Mouse (Mus musculus): ENCODE measurements at regions not wholly inside any gene's neighbourhood (a gene's known extent, or its start where the extent isn't known, plus 50 kb on each side); places are given as distances from the start of the nearest gene placed in this dataset.

DNA sequence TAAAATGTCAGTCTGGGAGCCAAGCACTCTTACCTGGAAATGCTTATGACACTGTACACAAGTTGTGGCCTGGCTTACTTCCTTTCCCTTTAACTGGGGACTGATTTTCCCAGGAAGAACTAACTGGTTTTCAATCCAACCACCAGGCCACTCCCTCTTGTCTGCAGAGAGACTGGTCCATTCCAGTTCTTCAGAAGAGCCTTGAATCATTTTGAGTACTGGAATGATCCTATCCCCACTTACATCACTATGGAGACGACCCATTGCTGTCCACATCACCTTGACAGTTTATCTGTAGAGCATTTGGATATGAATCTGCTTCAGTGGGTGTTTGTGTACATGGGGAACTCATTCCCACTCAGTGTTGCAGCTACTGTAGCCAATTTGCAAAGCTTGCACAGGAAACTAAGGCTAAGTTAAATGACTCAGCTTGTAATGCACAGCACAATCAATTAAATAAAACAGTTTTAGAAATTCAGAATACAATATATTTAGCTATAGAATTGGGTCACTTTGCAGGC lies 121.7 kb upstream of the Prep start:
- peak; percentile 0 for DNase-seq (ENCODE audit: low spot score)

DNA sequence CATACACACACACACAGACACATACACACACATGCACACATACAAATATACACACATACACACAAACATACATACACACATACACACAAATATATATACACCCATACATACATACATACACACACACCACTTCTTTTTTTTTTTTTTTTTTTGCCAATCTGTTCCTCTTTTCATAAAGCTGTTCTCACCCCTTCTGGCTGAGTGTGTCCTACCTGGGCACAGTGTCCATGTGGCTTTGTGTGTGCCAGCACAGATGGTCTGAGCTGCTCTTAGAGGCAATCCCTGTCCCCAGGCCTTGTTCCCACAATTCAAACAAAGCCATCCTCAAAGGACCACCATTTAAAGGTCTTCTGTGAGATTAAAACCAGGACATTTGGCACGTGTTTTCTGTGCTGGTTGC lies 127.6 kb upstream of the Prep start:
- DNase-seq (ENCODE audit: low spot score): no peak

DNA sequence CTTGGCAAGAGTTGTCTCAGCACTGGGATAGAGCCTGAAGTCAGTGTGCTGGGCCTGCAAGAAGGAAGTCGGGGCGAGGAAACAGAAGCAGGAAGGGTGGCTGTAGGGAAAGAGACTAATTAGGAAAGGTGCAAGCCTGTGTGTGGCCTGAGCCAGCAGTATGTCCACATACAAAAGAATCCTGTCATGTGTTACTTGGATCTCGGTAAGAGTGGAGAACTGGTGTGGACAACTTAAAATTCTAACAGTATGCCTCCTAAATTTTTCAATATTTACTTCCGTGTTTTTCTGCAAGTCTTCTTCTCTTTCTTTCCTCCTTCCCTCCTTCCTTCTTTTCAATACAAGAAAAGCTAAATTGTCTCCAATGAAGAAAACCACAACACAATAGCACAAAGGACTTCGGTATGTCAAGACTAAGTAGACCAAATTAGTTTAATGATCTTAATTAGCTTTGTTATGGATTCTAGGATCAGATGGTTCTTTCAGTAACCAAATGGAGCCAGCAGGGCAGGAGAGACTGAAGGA lies 130.0 kb upstream of the Prep start:
- DNase-seq (ENCODE audit: low spot score): no peak

DNA sequence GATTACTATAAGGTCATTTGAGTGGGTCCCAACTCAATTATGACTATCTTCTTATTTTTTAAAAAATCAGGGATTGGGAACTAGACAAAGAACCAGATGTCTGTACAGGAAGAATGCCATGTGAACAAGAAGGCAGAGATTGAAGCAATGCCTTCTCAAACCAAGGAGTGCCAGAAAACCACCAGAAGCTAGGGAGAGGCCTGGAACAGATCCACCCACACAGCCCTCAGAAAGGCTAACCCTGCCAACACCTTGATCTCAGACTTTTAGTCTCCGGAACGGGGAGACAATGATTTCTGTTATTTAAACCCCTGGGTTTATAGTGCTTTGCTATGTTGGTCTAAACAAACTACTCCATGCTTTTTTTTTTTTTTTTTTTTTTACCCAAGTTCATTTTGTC lies 136.2 kb upstream of the Prep start:
- DNase-seq (ENCODE audit: low spot score): no peak

DNA sequence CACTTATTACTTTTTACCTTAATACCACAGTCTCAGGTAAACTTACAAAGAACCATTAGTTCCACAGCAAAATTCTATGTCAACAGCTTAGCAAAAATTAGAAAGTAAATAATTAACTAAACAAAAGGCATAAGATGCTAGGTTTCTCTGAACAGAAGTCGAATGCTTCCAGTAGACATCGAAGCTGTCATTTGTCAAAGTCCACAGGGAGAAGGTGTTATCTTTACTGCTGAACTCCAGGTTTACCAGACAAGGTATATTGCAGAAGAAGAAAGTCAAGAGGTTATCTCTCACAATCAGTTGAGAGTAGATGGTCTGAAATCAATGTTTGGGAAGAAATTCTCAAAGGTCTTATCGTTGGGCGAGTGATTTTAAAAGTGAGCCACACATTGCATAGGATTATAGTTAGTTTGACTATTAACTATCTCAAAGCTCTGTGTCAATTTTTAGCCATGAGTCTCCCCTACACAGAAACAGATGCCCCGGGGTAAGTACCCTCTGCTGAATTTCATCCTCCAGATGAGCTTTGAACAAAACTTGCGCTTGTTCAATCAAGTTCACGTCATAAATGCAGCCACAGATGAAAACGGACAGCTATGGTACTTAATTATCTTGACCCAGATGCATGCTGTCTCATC lies 153.1 kb upstream of the Prep start:
- no peak for DNase-seq (ENCODE audit: low spot score)

DNA sequence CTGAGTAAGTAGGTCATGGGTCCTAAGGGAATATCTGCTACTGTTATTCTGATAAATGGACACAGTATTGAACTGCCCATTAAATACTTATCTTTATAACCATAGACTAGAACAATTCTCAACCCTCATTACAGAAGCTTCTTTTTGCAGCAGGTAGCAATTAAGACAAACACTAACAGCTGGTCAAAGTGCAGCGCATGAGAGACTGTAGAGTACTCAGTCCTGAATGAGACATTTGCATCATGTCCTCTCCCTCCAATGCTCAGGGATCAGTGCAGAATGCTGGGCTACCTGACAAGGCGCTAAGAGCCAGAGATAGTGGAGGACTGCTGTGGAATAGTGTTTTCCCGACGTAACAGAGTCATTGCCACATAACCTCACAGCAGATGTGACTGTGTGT lies 162.5 kb upstream of the Prep start:
- DNase-seq (ENCODE audit: low spot score): no peak

DNA sequence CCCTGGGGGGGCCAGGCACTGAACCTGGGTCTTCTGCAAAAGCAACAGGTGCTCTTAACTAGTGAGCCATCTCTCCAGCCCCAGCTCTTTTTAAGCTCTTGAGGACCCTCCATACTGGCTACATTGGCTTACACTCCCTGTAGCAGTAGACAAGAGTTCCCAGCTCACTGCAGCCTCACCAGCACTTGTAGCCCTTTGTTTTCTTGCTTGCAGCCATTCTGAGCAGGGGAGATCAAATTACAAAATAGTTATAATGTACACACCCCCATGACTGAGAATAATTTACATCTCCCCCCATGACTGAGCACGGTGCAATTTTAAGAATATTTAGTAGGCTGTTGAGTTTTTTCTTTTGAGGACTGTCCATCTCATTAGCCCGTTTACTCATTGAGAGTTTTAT lies 165.8 kb upstream of the Prep start:
- no peak for DNase-seq (ENCODE audit: low spot score)

DNA sequence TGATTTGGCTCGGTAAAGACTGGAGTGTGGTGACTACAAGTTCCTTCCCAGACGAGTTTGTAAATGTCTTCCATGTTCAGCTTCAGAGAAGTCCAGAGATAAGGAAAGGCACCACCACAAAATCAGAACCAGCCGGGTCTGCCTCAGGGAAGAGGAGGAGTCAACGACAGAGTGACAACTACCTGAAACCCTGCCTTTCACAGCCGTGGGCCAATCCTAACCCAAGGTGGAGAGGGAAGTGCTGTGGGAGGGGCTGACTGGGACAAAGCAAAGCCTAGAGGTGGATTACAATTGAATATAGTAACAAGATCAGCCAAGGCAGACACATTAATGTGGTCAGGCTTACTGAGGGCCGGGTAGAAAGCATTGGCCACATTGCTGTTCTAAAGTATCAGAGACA lies 174.9 kb upstream of the Prep start:
- DNase-seq (ENCODE audit: low spot score): no peak

DNA sequence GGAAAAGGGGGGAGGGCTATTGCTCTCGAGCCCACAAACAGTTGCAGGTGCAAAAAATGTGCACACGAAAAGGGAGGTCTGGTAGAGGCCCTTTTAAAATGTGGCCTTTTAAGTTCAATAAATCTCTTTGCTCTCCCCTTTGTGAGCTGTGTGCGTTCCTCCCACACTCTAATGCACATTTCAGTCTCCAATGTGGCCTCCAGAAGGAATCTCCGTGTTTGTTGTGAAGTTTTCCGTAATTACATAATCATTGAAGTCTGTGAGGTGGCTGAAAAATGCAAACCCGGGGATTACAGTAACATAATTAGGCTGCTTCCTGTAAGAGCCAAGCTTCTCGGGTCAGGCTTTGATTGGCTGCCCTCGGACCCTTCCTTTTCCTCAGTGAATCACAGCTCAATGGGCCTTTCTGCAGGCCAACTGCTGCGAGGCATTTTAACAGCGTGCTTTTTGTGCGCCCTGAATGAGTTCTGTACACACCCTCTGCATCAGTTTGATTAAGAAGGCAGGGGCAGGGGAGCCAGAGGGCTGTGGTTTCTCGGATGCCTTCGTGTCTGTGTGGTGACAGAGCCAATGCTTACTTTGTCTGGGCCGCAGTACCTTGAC lies 179.8 kb upstream of the Prep start:
- DNase-seq (ENCODE audit: low spot score): no peak

DNA sequence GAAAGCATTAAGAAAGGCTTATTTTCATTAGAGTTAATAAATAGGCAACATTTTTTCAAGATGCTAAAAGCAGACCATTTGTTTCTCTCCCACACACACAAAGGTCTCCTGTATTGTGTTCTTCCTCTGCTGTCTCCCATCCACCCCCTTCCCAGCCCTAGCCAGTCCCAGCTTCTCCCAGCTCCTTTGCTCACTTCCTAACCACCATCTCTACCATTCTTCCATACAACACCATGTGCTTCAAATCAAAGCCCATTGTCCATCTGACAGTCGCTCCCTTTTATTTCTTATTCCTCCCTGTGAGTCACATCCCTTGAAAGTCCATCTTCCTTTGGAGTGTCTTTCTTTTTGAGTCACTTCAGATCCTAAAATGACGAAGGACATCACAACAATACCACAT lies 185.0 kb upstream of the Prep start:
- no peak for DNase-seq (ENCODE audit: low spot score)

DNA sequence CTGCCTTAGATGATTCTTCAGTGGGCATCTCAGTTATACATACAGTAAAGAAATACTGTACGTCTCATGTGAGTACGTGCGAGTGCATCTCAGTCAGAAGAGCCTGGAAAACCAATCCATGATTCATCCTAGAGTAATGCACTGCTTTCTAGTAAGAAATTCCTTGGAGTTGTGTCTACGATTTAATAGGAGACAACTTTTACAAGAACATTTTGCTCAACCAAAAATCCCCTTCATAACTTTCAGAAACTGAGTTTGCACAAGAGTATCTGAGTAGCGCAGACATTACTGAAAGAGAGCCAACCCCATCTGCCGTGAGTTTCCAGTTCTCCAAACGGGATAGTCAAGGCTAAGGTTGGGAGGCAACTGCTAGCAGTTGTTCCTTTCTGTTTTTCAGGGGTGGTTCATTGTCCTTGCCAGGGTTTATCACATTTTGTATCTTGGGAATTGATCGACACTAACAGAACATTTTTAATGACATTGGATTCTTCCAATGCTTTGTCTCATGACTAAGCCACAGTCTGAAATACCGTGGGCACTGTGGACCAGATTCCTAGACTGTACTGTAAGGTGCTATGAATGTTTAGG lies 189.8 kb upstream of the Prep start:
- no peak for DNase-seq (ENCODE audit: low spot score)

DNA sequence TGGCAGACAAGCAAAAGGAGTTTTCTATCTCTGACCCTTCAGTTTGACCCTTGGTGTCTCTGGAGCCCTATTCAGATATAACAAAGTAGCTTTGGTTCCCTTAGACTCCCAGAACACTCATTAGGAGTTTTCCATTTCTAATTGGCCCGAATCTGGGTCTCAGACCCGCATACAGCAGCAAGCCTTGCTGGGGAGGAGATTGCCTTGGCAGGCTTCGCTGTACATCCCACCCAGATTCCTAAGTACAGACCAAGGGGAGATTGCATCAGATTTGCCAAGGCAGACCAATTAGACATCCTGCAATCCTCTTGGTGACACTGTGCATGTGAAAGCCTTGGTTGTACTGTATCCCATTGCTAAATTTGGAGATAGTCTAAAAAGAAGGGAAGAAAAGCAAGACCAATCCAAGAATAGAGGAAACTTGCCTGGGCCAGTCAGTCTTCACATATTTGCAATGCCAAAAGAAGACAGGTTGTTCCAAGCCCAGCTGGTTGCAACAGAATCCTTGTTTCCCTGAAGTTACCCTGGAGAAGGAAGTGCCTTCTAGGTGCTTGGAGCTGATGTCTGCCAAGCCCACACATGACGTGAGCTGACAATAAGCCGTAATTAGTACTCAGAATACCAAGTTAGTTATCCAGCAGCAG lies 193.2 kb upstream of the Prep start:
- DNase-seq (ENCODE audit: low spot score): peak; percentile 21

DNA sequence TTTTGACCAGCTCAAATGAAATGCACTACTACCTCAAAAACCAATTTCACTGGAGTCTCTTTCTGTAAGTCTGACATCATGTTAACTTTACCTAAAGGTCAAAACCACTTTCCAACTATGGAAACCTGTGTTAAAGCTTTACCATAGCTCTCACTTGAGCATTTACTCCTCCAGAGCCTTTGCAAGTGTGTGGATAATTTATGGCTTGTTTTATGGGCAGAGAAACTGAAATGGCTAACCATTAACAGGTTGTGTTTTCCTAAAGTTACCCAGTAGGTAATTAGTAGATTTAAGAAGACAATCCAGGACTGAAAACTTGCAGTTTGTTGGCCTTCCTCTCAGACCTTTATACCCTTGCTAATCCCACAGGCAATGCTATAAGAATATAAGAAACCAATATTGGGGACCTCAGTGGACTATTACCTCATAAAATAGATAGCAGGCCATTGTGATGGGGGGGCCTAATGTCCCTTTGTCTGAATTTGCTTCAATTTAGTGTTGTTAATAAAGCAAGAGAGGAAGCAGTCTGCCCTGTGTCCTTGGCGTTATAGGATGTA lies 202.7 kb upstream of the Prep start:
- DNase-seq (ENCODE audit: low spot score): no peak

DNA sequence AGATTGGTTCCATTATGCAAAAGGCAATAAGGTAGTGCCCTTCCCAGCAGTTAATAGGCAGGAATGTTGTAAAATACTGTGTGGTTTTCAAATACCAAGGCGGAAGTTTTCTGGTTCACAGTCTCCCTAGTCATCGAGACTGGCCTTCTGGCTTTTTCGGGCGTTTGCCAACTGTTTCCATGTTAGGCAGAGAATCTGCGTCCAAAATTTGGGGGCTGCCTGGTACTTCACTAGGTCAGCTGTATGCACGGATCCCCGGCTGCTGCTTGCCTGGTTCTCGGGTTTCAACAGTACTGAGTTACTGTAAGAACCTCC lies 204.7 kb upstream of the Prep start:
- DNase-seq (ENCODE audit: low spot score): no peak

DNA sequence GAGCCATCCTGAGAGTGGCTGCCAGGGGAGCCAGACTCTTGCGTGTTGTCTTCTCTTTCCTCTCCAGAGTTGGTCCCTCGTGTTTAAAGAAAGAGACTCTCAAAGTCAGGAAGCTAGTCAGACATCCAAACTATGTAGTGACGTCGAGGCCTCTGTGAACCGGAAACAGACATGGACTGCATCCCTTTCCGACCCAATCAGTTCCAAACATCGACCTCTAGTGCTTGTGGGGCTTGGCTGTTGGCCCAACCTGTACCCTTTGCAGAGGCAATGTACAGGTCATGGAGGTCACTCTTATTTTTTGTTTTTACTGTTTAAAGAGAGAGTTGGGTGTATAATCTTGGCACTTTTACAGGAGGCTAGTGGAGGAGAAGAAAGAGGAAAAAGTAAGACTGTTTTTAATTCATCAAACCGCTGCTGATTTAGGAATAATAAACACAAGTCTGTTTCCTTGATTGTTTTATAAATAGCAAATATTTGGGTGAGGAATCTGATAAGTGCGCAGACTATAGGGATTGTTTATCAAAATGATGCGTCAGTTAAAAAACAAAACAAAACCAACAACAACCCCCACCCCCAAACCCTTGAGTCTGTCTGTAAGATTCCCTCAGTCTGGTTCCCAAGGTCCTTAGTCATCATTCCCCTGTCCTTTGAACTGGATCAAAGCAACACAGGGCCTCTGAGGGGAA lies 205.2 kb upstream of the Prep start:
- no peak for DNase-seq (ENCODE audit: low spot score)

DNA sequence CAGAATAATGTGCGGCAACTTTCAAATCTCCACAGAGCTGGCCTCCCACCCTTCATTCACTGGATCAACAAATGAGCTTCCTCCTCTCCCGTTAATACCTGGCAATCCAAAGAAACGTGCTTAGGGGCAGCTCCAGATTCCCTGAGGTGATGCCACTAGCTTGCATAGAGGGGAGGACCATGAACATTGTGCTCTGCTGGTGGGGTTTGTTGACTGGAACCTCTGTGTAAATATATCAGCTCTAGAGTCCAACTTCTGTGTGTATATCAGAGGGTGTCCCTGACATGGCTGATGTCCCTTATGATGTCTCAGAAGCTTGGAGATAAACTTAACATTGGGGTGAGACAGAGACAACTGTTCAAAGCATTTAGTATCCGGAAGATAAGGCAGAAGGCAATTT lies 209.6 kb upstream of the Prep start:
- DNase-seq (ENCODE audit: low spot score): no peak

DNA sequence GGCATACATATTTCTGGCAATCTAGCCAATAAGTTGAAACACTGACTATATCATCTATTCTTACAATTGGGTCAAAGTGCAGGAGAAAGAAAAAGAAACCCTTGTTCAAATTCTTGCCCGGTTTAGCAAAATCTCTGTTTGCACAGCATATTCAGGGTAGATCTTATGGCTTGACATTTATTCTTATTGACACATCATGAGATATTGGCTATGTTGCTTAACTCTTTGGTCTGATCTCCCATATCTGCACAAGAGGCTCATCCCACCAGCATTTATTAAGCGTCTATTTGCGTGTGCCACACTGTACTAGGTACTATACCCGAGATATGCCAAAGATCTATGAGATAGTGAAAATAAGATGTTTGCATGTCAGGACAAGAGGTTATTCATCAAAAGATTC lies 212.9 kb upstream of the Prep start:
- DNase-seq (ENCODE audit: low spot score): no peak

DNA sequence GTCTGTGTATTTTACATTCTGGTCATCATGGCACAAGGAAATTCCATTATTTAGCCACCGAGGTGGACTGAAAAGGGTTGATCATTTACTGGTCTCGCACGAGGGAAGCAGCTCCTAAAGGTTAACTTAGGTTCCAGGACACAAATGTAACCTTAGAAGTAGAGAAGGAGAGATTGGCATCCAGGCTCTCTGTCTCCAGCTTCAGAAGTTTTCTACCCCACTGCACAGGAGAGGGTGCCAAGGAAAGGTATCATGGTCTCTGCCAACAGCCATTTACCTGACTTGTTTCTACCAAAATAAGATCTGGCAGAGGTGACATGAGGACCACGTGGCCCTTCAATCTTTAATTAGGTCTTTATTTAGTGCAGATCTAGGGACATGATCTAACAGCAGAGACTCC lies 218.0 kb upstream of the Prep start:
- DNase-seq (ENCODE audit: low spot score): no peak

DNA sequence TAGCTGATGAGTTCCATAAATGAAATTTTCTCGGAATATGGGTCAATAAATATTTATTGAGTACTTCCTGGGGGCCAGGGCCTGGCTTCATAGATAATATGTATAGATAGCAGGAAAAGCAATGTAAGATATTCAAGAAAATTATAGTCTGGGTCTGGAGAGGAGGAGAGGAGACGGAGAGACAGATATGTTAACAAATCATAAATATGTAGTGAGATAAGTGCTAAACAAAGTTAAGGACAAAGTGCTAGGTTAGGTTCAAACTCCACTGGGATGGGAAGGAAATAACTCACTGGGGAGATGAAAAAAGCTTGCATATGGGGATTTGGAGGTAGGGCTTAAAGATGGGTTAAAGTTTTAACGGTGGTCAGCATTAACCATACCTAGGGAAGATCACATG lies 220.2 kb upstream of the Prep start:
- no peak for DNase-seq (ENCODE audit: low spot score)

DNA sequence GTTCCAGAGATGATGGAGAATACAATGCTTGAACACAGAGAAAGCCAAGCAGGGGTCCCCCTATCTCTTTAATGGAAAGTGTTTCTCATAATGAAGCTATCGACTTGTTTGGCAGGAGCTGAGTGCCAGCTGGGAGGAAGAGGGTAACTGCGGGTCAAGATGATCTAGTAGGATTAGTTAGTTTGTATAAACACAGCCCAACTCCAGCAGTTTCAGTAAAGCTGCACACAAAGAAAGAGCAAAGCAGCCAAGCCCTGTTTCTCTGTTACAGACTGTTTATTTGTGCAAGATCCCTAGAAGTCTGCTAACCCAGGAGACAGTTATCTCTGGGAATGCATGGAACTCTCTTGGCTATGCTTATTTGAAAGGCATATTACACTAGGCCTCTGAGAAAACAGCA lies 220.9 kb upstream of the Prep start:
- DNase-seq (ENCODE audit: low spot score): no peak

DNA sequence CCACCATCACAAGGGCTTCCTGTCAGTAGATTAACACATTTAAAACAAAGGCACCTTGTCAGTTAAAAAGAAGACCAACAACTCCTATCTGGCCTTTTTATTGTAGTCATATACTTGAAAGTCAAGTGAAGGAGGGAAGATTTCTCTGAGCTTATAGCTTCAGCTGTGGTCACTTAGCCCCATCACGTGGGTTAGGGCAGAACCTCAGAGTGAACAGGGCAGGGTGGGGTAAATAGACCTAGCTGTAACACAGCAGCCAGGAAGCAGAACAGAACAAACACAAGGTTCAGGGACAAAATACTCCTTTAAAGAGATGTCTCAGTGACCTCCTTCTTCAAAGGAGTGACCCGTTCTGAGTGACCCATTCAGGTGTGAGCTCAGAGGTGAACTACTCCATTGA lies 226.6 kb upstream of the Prep start:
- DNase-seq (ENCODE audit: low spot score): no peak

DNA sequence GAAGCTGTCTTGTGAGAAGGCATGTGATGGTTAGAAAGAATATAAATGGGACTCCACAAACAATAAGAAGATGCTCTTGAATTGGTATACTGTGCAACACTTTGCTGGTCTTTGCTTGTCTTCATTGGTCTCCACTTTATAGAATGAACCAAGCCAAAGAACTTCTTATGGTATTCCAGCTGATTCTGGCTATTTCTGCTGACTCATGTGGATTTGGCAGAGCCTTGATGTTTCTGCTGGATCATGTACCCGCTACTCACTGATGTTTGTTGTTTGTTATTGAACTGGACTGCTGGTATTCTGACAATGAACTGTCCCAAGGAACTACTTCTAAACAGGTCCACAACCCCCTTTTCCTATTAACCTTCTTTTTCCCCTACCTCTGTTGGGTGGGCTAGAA lies 234.5 kb upstream of the Prep start:
- no peak for DNase-seq (ENCODE audit: low spot score)

Measured in left cerebral cortex, adult 11 months (tissue).